Mouse (Mus musculus) left cerebral cortex, postnatal 4 days (tissue): ENCODE results near the gene Polrmt. TPM values are rescaled to one million over a fixed set of nuclear protein-coding genes. Genes with fewer than 3 reads are reported as not detected.
"Not testable (repeated sequence)": the region's sequence is repeated elsewhere in the genome, so short reads cannot be mapped to it uniquely, and the experiment has no call there.

Source experiments
- DNase-seq: peaks from one replicate; pipeline ENCODE4 v3.0.0-alpha.2; 2022
- intact Hi-C: fragments of 180-260 bp; cut with DNase I; formaldehyde crosslinking; loops from one replicate; pipeline ENCODE4 v1.15.1; 2025
- total RNA-seq, 2 experiments: library from RNA; stranded (reverse); gene quantifications; 2 replicates each; pipeline ENCODE4 v1.2.3; 2021

Polrmt gene
- total RNA-seq, 2 experiments from 2014 or later, result 44.8 to 51.8 TPM

DNA sequence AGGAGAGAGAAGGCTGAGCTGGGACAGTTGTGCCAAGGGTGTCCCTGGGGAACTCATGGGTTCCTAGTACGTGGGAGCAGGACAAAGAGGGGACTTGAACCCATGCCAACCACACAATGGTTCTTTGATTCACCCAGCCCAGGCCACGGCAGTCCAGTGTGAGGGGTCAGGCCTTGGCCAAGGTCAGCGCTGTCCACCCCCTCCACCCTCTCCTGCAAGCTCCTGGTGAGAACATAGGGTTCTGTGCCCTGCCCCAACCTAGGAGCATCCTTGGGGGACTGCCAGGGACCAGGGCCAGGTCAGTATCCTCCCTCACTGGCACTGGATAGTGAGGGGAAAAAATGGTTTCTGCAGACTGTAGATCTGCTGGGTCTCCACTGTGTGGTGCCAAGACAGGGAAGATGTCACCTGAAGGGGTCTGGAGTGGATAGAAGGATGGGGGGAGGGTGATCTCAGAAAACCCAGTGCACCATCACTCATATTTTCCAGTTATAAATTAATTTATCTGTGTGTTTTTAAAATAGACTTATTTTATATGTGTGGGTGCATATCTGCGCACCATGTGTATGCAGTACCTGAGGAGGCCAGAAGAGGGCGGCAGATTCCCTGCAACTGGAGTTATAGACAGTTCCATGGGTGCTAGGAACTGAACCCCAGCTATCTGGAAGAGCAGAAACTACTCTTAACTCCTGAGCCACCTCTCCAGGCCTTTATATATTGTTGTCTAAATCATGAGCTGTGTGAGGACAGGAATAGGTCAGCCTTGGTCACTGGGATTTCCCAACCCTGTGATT lies 28.3 kb upstream of the Polrmt start:
- intact Hi-C loops, result no loop called here

GRCm38 (mm10) chr10:79773208-79773607 lies 26.8 kb upstream of the Polrmt start:
- no peak for DNase-seq
- intact Hi-C loops, result no loop called here

More for the DNA sequence above, 28.3 kb upstream of the Polrmt start:
- no peak for DNase-seq

DNA sequence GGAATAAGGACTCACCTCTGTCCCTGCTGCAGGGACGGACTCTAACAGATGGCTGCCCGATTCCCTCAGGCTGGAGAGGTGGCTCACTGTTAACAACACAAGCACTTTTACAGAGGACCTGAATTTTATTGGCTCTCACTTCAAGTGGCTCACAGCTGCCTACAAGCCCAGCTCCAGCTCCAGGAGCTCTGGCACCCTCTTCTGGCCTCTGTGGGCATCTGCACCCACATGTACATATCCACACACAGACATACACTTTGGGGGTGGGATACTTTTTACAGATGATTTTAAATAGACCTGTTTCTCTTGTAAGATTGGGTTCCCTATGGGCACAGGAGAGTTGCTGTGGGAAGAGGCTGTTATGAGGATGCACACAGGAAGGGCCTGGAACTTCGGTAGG lies 25.9 kb upstream of the Polrmt start:
- no peak for DNase-seq
- intact Hi-C loops, result no loop called here

DNA sequence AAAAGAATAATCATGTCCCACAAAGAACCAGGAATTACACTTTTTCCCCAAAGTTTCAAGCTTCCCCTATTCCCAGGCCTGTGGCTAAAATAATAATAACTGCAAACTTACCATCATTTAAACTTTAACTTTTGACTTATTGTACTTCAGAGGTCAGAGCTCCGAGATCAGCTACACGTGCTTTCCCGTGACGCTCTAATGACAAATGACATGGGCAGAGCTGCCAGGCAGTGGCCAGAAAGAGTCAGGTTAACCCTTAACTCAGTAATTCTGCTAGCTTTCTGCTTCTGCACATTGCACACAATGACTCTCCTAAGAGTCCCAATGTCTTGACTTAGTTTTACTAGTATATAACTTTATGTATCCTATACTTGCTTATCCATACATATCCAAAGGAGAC lies 22.9 kb upstream of the Polrmt start:
- DNase-seq, result no peak
- intact Hi-C loops, result no loop called here

- intact Hi-C loops, result no loop called here
- DNase-seq, result peak; percentile 85
Observed at GRCm38 (mm10) chr10:79768400-79768799, 22.0 kb upstream of the Polrmt start.

GRCm38 (mm10) chr10:79767372-79768244 lies 21.2 kb upstream of the Polrmt start:
- intact Hi-C loops, result no loop called here
- peak; percentile 98 for DNase-seq

- peak; percentile 99 for DNase-seq
- intact Hi-C loops, result no loop called here
Observed at GRCm38 (mm10) chr10:79766508-79767325, 20.3 kb upstream of the Polrmt start, which contains the start of gene Rnf126. TSS of gene Rnf126 (minus strand) at chr10:79766952.

DNA sequence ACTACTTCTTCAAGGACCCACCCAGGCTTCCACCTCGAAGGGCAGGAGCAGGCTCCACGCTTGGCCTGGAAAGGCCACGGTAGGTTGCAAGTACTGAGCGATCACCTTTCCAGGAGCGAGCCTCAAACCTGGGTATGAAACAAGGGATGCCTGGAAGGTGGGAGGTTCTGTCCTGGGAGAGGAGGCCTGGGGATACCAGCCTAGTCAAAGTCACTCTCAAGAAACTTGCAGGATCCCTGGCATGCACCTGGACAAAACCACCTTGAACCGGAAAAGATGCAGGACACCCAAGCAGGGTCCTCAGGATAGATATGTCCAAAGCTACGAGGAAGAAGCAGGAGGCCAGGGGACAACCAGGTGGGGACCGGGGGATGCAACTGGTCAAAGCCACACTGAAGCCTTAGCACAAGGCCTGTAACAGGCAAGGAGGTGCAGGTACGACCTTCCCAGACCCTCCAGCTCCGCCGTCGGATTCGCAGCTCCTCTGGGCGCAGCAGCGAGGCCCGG lies 19.7 kb upstream of the Polrmt start:
- intact Hi-C loops, result no loop called here
- DNase-seq, result no peak

- DNase-seq, result no peak
- intact Hi-C loops, result no loop called here
Observed at GRCm38 (mm10) chr10:79765228-79765745, 18.9 kb upstream of the Polrmt start.

DNA sequence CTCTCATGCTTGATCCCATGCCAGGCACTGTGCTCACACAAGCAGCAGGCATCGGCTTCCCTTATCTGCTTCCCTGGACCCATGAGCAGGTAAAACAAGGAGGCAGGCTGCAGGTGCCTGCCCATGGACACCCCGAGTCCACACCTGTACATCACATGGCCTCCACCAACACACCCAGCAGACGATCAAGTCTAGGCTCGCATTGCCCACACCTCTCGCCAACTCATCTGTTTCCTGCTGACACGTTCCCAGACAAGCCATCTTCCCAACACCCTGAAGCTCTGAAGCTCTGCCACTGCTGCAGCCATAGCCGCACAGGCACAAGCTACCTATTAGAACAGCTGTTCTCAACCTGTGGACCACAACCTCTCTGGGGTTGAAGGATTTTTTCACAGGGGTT lies 17.9 kb upstream of the Polrmt start:
- no peak for DNase-seq
- intact Hi-C loops, result no loop called here

GRCm38 (mm10) chr10:79762875-79763274 lies 16.5 kb upstream of the Polrmt start:
- intact Hi-C loops, result no loop called here
- no peak for DNase-seq

DNA sequence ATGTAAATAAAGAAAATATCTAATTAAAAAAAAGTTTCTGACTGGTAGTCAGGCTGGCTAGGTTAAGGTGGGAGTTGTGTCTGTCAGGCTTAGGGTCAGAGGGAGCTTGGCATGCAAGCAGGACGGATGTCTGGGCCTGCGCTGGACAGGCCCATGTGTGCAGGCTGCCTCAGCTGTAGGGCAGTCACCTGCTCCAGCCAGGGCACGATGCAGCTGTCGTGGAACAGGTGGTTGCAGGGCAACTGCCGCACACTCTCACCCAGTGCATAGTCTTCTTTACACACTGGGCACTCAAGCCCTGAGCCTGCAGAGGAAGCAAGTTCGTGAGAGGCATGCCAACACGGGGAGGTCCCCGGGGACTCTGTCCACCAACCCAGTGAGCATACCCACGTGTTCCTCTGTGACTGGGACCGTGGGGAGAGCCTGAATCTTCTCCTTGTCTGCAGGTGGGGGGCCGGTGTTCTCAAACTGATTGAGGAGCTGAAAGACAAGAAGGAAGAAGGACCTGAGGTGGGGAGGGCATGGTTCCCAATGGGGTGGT lies 14.3 kb upstream of the Polrmt start:
- DNase-seq, result no peak
- intact Hi-C loops, result no loop called here

DNA sequence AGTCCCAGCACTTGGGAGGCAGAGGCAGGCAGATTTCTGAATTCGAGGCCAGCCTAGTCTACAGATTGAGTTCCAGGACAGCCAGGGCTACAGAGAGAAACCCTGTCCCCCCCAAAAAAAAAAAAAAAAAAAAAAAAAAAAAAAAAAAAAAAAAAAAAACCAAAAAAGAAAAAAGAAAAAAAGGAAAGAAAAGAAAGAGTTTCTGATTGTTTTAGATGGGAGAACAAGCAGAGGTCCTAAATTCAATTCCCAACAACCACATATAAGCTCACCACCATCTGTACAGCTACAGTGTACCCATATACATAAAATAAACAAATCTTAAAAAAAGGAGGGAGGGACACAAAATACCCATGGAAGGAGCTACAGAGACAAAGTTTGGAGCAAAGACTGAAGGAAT lies 13.3 kb upstream of the Polrmt start:
- DNase-seq, intact Hi-C loops: not testable (repeated sequence)

GRCm38 (mm10) chr10:79756660-79757059 lies 10.3 kb upstream of the Polrmt start:
- intact Hi-C loops, result no loop called here
- DNase-seq, result no peak

GRCm38 (mm10) chr10:79755854-79756253 lies 9.5 kb upstream of the Polrmt start:
- intact Hi-C loops, result no loop called here
- no peak for DNase-seq

DNA sequence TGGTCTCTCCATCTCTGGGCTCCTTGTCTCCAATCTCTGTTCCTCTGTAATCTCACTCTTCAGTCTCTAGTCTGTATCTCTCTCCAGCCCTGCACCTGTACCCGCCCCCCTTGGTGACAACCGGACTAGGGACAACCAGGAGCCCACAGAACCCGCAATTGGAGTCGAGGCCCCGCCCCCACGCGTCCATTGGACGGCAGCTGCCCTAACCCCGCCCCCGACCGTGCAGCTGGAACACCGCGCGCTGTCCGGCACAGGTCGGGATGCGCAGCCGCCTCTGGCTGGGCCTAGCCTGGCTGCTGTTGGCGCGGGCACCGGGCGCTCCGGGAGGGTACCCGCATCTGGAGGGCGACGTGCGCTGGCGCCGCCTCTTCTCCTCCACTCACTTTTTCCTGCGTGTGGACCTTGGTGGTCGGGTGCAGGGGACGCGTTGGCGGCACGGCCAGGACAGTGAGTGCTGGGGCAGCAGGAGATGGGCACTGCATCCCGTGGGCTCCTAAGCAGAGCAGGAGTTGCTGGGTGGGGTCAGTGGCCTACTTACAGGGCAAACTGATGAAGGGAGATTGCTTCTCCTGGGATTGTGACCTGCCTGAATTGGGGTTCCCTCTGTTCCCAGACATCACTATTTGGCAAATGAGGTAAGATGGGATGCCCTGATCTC lies 8.6 kb upstream of the Polrmt start, which contains the start of gene Fgf22:
Fgf22 (plus strand) TSS at position 221 of the 661 bp plus-strand sequence.
- peak; percentile 59 for DNase-seq
- intact Hi-C loops, result no loop called here

- DNase-seq, result no peak
- intact Hi-C loops, result no loop called here
Observed at GRCm38 (mm10) chr10:79748496-79748895, 2.1 kb upstream of the Polrmt start.

DNA sequence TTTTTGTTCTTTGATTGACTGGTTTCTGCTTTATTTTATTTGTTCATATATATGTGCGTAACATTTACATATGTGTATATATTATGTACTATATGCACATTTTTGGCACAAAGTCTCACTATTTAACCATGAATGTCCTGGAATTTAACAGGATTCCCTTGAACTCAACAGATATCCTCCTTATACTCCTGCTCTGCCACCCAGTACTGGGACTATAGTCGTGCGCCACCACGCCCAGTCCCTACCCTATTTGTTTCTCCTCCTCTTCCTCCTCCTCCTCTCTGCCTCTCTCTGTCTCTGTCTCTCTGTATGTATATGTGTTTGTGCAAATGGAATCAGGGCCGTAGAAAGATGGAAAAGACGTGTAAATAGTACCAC lies 382 bp upstream of the Polrmt start:
- intact Hi-C loops, result no loop called here
- no peak for DNase-seq

GRCm38 (mm10) chr10:79745411-79745810 lies 970 bp downstream of the Polrmt start:
- intact Hi-C loops, result no loop called here
- DNase-seq, result no peak
